Mouse (Mus musculus) liver, adult 2 months (tissue): ENCODE results near the gene Fars2. TPM values are rescaled to one million over a fixed set of nuclear protein-coding genes. Genes with fewer than 3 reads are reported as not detected.
A peak's percentile ranks its signal among the peaks of the same experiment; 100 is the strongest.

Experiments
- DNase-seq: peaks from one replicate; pipeline ENCODE4 v3.0.0-alpha.2; 2011; ENCODE audit warnings: low read depth, low spot score; ENCODE audit errors: extremely low read depth
- H3K27ac ChIP-seq: fragments of 200-500 bp; replicated peaks from 2 replicates; pipeline ENCODE4 v1.5.1; 2012; ENCODE audit warnings: low read depth, mild to moderate bottlenecking, control low read depth, inconsistent platforms, low read length; ENCODE audit not compliant: insufficient read depth
- H3K27me3 ChIP-seq: fragments of 200-500 bp; 2 replicates; pipeline ENCODE4 v1.6.1; 2012; ENCODE audit warnings: mild to moderate bottlenecking, moderate library complexity, low read length, inconsistent platforms; ENCODE audit not compliant: control insufficient read depth, insufficient read depth
- H3K36me3 ChIP-seq: fragments of 200-500 bp; 2 replicates; pipeline ENCODE4 v1.6.1; 2012; ENCODE audit warnings: low read length, inconsistent platforms; ENCODE audit not compliant: control insufficient read depth, insufficient read depth
- H3K4me1 ChIP-seq: fragments of 200-500 bp; 2 replicates; pipeline ENCODE4 v1.6.1; 2011; ENCODE audit warnings: low read length; ENCODE audit not compliant: control insufficient read depth, insufficient read depth
- H3K4me3 ChIP-seq: fragments of 200-500 bp; 2 replicates; pipeline ENCODE4 v1.5.1; 2011; ENCODE audit warnings: low read depth, mild to moderate bottlenecking, control low read depth, low read length, moderate library complexity; ENCODE audit not compliant: insufficient read depth
- H3K79me2 ChIP-seq: fragments of 200-500 bp; 2 replicates; pipeline ENCODE4 v1.6.1; 2012; ENCODE audit warnings: inconsistent platforms, mild to moderate bottlenecking, low read length, moderate library complexity; ENCODE audit not compliant: control insufficient read depth, insufficient read depth
- H3K9ac ChIP-seq: fragments of 200-500 bp; 2 replicates; pipeline ENCODE4 v1.6.1; 2012; ENCODE audit warnings: low read depth, mild to moderate bottlenecking, control low read depth, inconsistent platforms, low read length
- CTCF ChIP-seq: fragments of 200-500 bp; IDR thresholded peaks from 2 replicates; pipeline ENCODE4 v1.5.1; 2011; ENCODE audit warnings: low read depth, low read length, control low read depth
- POLR2A ChIP-seq: fragments of 200-500 bp; IDR thresholded peaks from 2 replicates; pipeline ENCODE4 v1.6.1; 2011; ENCODE audit warnings: low read length, control low read depth; ENCODE audit not compliant: insufficient read depth; ENCODE audit errors: extremely low read depth
- WGBS: fragments of 180-500 bp; shearing (Covaris S2); methylation state at CpG from one replicate; pipeline ENCODE4 v1.1.7; 2018; 5-methylcytosine and 5-hydroxymethylcytosine counted together
- polyA plus RNA-seq: library from polyadenylated mRNA; depleted of rRNA; stranded (reverse); fragments of >200 nt; gene quantifications from 2 replicates; pipeline ENCODE4 v1.2.3, GENCODE M21; 2012
- total RNA-seq: library from RNA; depleted of rRNA; stranded (reverse); fragments of >200 nt; gene quantifications from 2 replicates; pipeline ENCODE4 v1.2.3, GENCODE M21; 2014

Fars2 gene
- total and polyA plus RNA-seq, 2 experiments, result 47.1 to 58.4 TPM

DNA sequence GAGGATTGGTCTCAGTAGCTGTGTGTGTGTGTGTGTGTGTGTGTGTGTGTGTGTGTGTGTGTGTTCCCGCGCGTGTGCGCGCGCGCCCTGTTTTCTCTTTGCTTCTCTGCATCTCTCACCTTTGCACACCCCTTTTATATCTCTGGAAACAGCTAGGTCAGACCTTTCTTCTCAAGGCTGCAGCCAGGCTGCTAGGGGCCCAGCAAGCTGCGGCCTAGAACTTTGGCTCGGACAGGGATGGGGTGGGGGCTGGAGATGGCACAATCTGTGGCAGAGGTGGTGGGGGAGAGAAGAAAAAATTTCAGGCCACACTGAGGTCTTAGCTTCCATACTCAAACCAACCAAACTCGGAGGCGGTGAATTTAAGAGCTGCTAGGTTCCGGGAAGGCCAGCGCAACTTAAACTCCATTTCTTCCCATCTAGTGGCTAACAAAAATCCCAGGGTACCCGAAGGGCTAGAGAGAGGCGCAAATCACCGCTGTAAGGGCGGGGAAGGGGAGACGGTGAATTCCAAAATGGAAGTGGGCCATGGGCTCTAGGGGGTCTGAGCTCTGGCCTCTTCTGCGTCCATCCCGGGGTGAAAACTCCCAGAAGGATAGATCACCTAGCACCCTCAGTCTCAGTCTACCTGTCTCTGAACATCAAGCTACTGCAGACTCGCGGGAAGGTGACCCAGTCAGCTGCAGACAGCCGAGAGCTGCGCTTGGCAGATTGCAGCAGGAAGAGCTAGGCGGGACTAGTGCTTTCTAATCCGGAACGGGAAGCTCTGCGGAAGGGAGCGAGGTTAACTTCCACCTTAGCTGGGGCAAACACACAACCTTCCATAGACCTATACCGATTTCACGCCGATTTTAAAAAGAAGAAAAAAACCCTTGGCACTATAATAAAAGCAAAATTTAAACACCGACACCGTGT, 614.1 kb downstream of the Fars2 start:
- DNase-seq, result peak; percentile 61
- Histone ChIP-seq H3K36me3 (peaks cover 8% of the 10 kb centered on the region), H3K27me3 (no peaks in the 10 kb centered on the region), H3K27ac (no peak overlapping the region), H3K4me3 (peak overlapping the region; percentile 45), H3K79me2 (peaks cover 10% of the 10 kb centered on the region), H3K4me1 (peaks cover 5% of the 10 kb centered on the region), H3K9ac (peak overlapping the region; percentile 55)
- WGBS, result 6% methylated on average over 34 of the region's 34 CpGs
- no peak for TF ChIP-seq POLR2A
- TF ChIP-seq CTCF, result no peak

DNA sequence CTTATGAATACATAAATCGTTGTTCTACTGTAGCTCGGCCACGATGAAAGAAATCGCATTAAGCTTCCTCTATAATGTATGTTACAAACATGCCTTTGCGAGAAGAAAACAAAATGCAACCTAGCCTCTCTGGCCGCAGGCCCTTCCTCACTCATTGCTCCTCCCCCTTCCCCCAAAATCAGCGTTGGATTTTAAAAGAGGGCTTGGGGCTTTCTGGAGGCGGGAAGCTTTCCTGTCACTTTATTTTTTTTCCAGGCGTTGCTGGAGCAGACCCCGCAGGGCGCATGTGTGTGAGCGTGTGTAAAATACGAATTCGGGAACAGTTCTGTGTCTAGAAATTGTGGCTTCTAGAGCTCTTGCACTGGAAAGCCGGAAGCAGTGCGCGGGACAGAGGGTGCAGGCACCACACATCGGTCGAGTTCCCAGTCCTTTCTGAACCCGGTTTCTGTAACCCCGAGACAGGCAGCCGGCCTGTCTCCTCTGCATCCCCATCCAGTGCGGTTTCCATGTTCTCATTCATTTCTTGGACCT, 614.8 kb downstream of the Fars2 start:
- Histone ChIP-seq H3K4me1 (peaks cover 5% of the 10 kb centered on the region), H3K4me3 (peak overlapping the region; percentile 45), H3K9ac (peak overlapping the region; percentile 51; the same call in 1 of the 2 replicates), H3K27ac (no peak overlapping the region), H3K27me3 (no peaks in the 10 kb centered on the region), H3K36me3 (peaks cover 8% of the 10 kb centered on the region), H3K79me2 (peaks cover 10% of the 10 kb centered on the region)
- WGBS, result under 1% methylated on average over 23 of the region's 23 CpGs
- TF ChIP-seq CTCF (no peak), POLR2A (no peak)
- DNase-seq, result peak; percentile 40

DNA sequence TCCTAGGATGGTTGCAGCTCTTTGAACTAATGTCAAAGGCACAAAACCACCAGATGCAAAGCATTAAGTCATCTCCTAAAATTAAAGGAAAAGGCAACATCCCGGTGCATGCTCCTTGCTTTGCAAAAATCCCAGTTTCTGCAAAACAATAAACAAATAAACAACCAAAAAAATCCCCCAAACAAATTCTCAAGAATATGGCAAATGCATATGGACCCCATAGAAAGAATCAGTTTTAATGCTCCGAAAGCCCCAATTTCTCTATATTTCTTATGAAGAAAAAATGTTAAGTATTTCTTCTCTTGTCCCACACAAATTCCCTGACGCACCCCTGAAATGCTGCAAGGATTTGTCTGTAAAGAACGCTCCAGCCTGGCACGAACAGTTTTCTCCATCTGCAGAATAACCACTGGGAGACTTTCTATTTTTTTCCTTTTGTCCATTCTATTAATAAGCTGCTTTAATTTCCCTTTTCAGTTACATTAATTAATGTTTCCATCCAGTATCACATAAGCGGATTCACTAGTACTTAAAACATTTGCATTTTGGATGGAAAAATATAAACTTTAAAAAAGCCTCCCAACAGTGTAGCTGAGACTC, 615.8 kb downstream of the Fars2 start:
- peaks cover 10% of the 10 kb centered on the region for H3K79me2 ChIP-seq
- H3K4me1 ChIP-seq, result peaks cover 5% of the 10 kb centered on the region
- peaks cover 8% of the 10 kb centered on the region for H3K36me3 ChIP-seq
- H3K27ac ChIP-seq, result no peak overlapping the region
- no peak overlapping the region for H3K9ac ChIP-seq
- TF ChIP-seq POLR2A, result no peak
- no peak for TF ChIP-seq CTCF
- 11% methylated on average over 6 of the region's 6 CpGs for WGBS
- DNase-seq, result peak; percentile 29
- H3K4me3 ChIP-seq, result peak overlapping the region; percentile 38
- H3K27me3 ChIP-seq, result no peaks in the 10 kb centered on the region

DNA sequence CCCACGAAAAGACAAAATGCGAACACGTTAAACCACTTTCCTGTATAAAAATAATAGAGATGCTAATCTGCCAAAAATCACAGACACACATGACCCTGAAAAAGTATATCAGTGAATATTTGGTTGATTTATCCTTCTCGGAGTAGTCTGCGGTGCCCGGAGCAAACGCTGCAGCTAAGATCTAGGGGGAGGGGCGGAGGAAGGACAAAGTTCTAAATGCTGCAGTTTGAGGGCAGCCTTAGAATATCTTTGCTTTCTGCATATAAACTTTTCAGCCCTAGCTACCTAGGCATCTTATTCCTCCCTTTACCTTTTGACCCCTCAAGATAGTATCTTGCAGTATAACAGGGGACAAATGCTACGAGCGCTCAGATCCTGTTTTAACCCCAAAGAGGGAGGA, 616.4 kb downstream of the Fars2 start:
- WGBS, result 3% methylated on average over 10 of the region's 10 CpGs
- peak; percentile 68 for DNase-seq
- Histone ChIP-seq H3K27me3 (no peaks in the 10 kb centered on the region), H3K4me1 (peaks cover 5% of the 10 kb centered on the region), H3K9ac (peak overlapping the region; percentile 92), H3K36me3 (peaks cover 3% of the 10 kb centered on the region), H3K27ac (peak overlapping the region; percentile 87), H3K4me3 (peak overlapping the region; percentile 96), H3K79me2 (peaks cover 10% of the 10 kb centered on the region)
- TF ChIP-seq POLR2A (no peak), CTCF (no peak)

DNA sequence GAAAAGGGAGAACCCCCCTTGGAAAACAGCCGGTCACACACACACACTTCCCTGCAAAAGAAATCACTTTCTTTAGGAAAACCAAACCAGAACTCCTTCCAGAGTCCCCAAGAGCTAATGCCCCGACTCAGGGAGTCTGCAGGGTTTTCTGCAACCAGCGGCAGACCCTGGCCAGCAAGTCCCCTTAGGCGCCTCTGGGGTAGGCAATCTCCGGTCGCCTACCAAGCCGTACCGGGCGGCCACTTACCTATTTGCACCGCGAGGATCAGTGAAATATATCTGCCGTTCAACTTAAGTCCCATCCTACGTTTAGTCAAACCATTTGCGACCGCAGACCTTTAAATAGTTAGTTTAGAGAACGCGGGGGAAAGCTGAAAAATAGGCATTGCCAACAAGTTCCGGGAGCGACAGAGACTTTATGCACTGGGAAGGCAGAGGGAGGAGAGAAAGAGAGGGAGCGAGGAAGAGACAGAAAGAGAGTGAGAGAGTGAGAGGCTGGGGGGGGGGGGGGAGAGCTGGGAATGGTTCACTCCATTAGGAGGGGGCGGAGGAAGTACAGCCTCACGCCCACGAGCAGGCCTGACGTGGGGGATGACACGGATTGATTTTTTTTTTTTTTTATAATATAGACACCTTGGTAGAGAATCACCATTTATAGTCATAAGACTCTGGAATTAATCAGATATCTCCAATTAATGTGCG, 616.9 kb downstream of the Fars2 start:
- WGBS, result under 1% methylated on average over 26 of the region's 26 CpGs
- peaks cover 3% of the 10 kb centered on the region for H3K36me3 ChIP-seq
- H3K27ac ChIP-seq, result peak overlapping the region; percentile 90
- no peaks in the 10 kb centered on the region for H3K27me3 ChIP-seq
- H3K4me1 ChIP-seq, result peaks cover 5% of the 10 kb centered on the region
- peak overlapping the region; percentile 92 for H3K9ac ChIP-seq
- H3K4me3 ChIP-seq, result peak overlapping the region; percentile 96
- TF ChIP-seq CTCF, result no peak
- 0 out of 2 replicates have a peak, but pooled peaks have one; percentile 5 for TF ChIP-seq POLR2A
- DNase-seq, result peak; percentile 69
- H3K79me2 ChIP-seq, result peaks cover 10% of the 10 kb centered on the region
